Mouse (Mus musculus) liver, embryonic 11.5 days (tissue): ENCODE measurements at regions not wholly inside any gene's neighbourhood (a gene's known extent, or its start where the extent isn't known, plus 50 kb on each side); places are given as distances from the start of the nearest gene placed in this dataset.

Source experiments
- ATAC-seq: fragments of 200-750 bp; cut with Nextera tagmentation; replicated peaks from 2 replicates; pipeline ENCODE4 v1.8.0; 2017; ENCODE audit warnings: moderate number of reproducible peaks, mild to moderate bottlenecking, moderate TSS enrichment, moderate library complexity; ENCODE audit not compliant: low FRiP score
- DNase-seq: peaks from one replicate; pipeline ENCODE4 v3.0.0-alpha.2; 2017; ENCODE audit warnings: low spot score
- H3K27ac ChIP-seq: fragments of 300-500 bp; sonication (generic); 2 replicates; pipeline ENCODE4 v1.5.1; 2014; ENCODE audit warnings: mild to moderate bottlenecking, low read depth, low read length, control low read depth
- H3K27me3 ChIP-seq: fragments of 300-500 bp; sonication (generic); replicated peaks from 2 replicates; pipeline ENCODE4 v1.6.1; 2014; ENCODE audit warnings: low read length, mixed read lengths; ENCODE audit not compliant: control insufficient read depth, insufficient read depth
- H3K36me3 ChIP-seq: fragments of 300-500 bp; sonication (generic); 2 replicates; pipeline ENCODE4 v1.6.1; 2014; ENCODE audit warnings: mild to moderate bottlenecking, low read length, moderate library complexity, mixed read lengths; ENCODE audit not compliant: control insufficient read depth, insufficient read depth
- H3K4me1 ChIP-seq: fragments of 300-500 bp; sonication (generic); replicated peaks from 2 replicates; pipeline ENCODE4 v1.6.1; 2014; ENCODE audit warnings: low read length, mixed read lengths; ENCODE audit not compliant: control insufficient read depth, insufficient read depth
- H3K4me2 ChIP-seq: fragments of 300-500 bp; sonication (generic); 2 replicates; pipeline ENCODE4 v1.6.1; 2014; ENCODE audit warnings: mild to moderate bottlenecking, control low read depth, moderate library complexity
- H3K4me3 ChIP-seq: fragments of 300-500 bp; sonication (generic); 2 replicates; pipeline ENCODE4 v1.5.1; 2014; ENCODE audit warnings: low read depth, low read length, control low read depth
- H3K9ac ChIP-seq: fragments of 300-500 bp; sonication (generic); 2 replicates; pipeline ENCODE4 v1.6.1; 2014; ENCODE audit warnings: low read depth, low read length, control low read depth
- H3K9me3 ChIP-seq: fragments of 300-500 bp; sonication (generic); 2 replicates; pipeline ENCODE4 v1.6.1; 2016; ENCODE audit warnings: low read length, inconsistent platforms, mixed read lengths; ENCODE audit not compliant: control insufficient read depth
- WGBS: fragments of 180-500 bp; shearing (Covaris S2); extraction: QIAGEN DNeasy Blood & Tissue Kit; methylation state at CpG from one replicate; pipeline ENCODE4 v1.1.7; 2014; 5-methylcytosine and 5-hydroxymethylcytosine counted together

GRCm38 (mm10) chr15:56166236-56166635 is 1311.2 kb downstream of the Slc22a22 start:
- ATAC-seq: no peak
- H3K9me3 ChIP-seq: no peaks in the 10 kb centered on the region
- no peak overlapping the region for H3K4me3 ChIP-seq
- no peak overlapping the region for H3K27ac ChIP-seq
- H3K4me1 ChIP-seq: no peaks in the 10 kb centered on the region
- H3K4me2 ChIP-seq: no peak overlapping the region
- no peaks in the 10 kb centered on the region for H3K27me3 ChIP-seq
- WGBS: 58% methylated on average over 6 of the region's 6 CpGs
- DNase-seq: no peak
- H3K9ac ChIP-seq: no peak overlapping the region
- no peaks in the 10 kb centered on the region for H3K36me3 ChIP-seq

DNA sequence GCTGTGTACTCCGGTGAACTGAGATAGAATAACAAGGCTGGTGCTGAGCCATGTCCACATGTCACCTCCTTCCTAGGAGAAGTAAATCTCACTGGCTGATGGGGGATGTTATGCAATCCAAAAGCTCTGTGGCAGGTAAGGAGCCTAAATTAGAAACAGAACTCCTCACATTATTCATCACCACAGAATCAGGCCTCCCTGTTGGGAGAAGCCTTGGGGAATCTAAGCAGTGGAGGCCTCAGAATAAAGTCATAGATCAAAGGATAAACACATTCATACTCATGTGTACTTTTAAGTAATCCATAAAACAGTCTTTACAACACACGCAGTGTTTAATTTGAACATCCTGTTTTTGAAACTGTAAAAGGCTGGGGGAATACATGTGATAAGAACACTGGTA is 1318.7 kb downstream of the Slc22a22 start:
- Histone ChIP-seq H3K4me1 (no peaks in the 10 kb centered on the region), H3K9ac (no peak overlapping the region), H3K27me3 (no peaks in the 10 kb centered on the region), H3K36me3 (no peaks in the 10 kb centered on the region), H3K27ac (no peak overlapping the region), H3K4me3 (no peak overlapping the region), H3K9me3 (no peaks in the 10 kb centered on the region), H3K4me2 (no peak overlapping the region)
- no peak for ATAC-seq
- WGBS: 60% methylated on average over 2 of the region's 2 CpGs
- DNase-seq: no peak

DNA sequence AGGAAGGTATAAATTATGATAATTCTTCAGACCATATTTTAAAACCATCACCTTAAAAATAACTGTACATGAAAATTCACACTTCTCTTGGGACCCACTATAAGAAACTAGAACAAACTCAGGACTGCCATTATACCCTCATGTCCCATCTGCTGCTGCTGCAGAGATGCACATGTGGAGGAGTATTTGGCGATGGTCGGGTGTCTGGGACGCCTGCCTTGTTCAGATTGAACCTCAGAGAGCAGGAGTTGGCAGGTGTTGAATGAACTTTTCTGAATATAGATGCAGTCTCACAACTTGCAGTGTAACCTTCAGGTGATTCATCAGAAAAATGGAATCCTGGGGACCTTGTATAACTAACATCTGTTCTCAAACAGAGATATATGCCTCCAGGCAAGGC is 1338.0 kb downstream of the Slc22a22 start:
- no peak for ATAC-seq
- Histone ChIP-seq H3K4me3 (no peak overlapping the region), H3K27ac (no peak overlapping the region), H3K9ac (no peak overlapping the region), H3K9me3 (no peaks in the 10 kb centered on the region), H3K4me2 (no peak overlapping the region), H3K4me1 (no peaks in the 10 kb centered on the region), H3K27me3 (no peaks in the 10 kb centered on the region), H3K36me3 (no peaks in the 10 kb centered on the region)
- no peak for DNase-seq
- 87% methylated on average over 3 of the region's 3 CpGs for WGBS

GRCm38 (mm10) chr15:56136420-56136970 is 1340.9 kb downstream of the Slc22a22 start:
- no peaks in the 10 kb centered on the region for H3K9me3 ChIP-seq
- no peak overlapping the region for H3K9ac ChIP-seq
- 83% methylated on average over 7 of the region's 7 CpGs for WGBS
- H3K4me2 ChIP-seq: no peak overlapping the region
- H3K4me3 ChIP-seq: no peak overlapping the region
- no peak overlapping the region for H3K27ac ChIP-seq
- no peaks in the 10 kb centered on the region for H3K27me3 ChIP-seq
- no peaks in the 10 kb centered on the region for H3K36me3 ChIP-seq
- H3K4me1 ChIP-seq: no peaks in the 10 kb centered on the region
- ATAC-seq: no peak
- DNase-seq: no peak

DNA sequence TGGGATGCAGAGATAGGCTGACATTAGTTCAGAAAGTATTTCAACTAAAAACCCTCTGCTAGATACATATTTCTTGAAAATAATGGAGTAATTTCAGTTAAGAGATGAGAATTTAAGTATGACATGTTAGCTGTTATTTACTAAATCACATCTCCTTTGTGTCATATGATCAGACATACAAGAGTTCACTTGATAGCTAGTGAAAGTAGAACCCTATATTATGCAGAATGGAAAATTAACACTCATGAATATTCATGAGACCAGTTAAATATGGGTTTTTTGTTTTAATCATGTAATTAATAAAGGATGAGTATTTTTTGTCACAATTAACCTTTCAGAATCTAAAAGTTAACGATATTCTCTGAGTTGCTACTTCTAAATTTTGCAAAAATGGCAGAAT is 1349.4 kb downstream of the Slc22a22 start:
- Histone ChIP-seq H3K9me3 (no peaks in the 10 kb centered on the region), H3K4me3 (no peak overlapping the region), H3K4me2 (no peak overlapping the region), H3K36me3 (no peaks in the 10 kb centered on the region), H3K4me1 (no peaks in the 10 kb centered on the region), H3K27me3 (no peaks in the 10 kb centered on the region), H3K9ac (no peak overlapping the region), H3K27ac (no peak overlapping the region)
- no peak for DNase-seq
- WGBS: 73% methylated on average over 1 of the region's 1 CpGs
- no peak for ATAC-seq

- Histone ChIP-seq H3K4me2 (no peak overlapping the region), H3K36me3 (no peaks in the 10 kb centered on the region), H3K4me3 (no peak overlapping the region), H3K9me3 (no peaks in the 10 kb centered on the region), H3K4me1 (no peaks in the 10 kb centered on the region), H3K27me3 (no peaks in the 10 kb centered on the region), H3K27ac (no peak overlapping the region), H3K9ac (no peak overlapping the region)
- DNase-seq: no peak
- no peak for ATAC-seq
Observed at GRCm38 (mm10) chr15:56119287-56120065, 1357.9 kb downstream of the Slc22a22 start.

GRCm38 (mm10) chr15:56108313-56108712 is 1369.1 kb downstream of the Slc22a22 start:
- no peaks in the 10 kb centered on the region for H3K36me3 ChIP-seq
- no peak for ATAC-seq
- no peak for DNase-seq
- H3K4me3 ChIP-seq: no peak overlapping the region
- H3K27ac ChIP-seq: no peak overlapping the region
- no peaks in the 10 kb centered on the region for H3K9me3 ChIP-seq
- WGBS: 46% methylated on average over 2 of the region's 2 CpGs
- no peaks in the 10 kb centered on the region for H3K27me3 ChIP-seq
- H3K4me2 ChIP-seq: no peak overlapping the region
- no peaks in the 10 kb centered on the region for H3K4me1 ChIP-seq
- H3K9ac ChIP-seq: no peak overlapping the region

DNA sequence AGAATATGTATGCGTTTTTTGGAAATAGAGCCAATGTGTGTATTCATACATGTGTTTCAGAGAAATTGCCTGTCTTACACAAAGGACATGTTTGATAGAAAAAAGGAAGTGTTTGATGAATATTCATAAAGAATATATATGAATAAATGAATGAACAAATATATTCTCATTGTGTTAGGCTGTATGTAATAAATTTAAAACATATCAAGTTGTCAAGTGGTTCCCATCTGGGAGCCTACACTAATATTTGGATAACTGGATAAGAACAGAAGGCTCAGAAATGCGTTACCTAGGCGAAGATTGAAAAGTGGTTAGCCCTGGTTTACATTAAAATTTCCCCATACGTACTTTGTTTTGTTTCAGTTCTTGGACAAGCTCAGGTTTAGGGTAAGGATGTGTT is 1369.7 kb downstream of the Slc22a22 start:
- no peak overlapping the region for H3K4me2 ChIP-seq
- no peaks in the 10 kb centered on the region for H3K9me3 ChIP-seq
- DNase-seq (no peak), ATAC-seq (no peak)
- WGBS: 70% methylated on average over 4 of the region's 4 CpGs
- no peak overlapping the region for H3K4me3 ChIP-seq
- no peaks in the 10 kb centered on the region for H3K4me1 ChIP-seq
- no peaks in the 10 kb centered on the region for H3K27me3 ChIP-seq
- no peak overlapping the region for H3K9ac ChIP-seq
- H3K27ac ChIP-seq: no peak overlapping the region
- H3K36me3 ChIP-seq: no peaks in the 10 kb centered on the region

DNA sequence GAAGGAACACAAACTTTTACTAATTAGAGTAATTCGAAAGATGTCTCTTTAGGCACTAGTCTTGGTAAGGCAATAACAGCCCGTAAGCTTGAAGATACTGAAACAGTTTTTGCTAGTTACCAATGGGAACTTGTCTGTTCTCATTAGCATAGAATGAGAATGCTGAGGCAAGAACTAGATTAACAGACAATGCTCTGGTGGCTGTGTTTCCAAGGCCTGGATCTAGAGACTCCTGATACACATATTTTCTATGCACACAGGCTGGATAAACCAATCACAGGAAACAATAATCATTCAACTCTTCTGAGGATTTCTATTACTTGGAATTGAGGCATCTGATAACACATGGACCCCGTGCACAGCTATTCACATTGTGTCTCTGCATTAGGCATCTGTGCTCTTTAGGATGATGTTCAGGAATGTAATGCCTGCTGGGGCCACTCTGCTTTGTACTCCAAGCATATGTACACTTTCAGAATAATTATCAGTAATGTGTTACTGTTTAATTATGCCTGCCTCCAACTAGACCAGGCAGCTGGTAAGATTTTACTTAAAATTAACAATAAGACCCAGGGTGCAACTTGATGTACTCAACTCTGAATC is 1377.2 kb downstream of the Slc22a22 start:
- no peak for ATAC-seq
- Histone ChIP-seq H3K27ac (no peak overlapping the region), H3K4me3 (no peak overlapping the region), H3K9me3 (no peaks in the 10 kb centered on the region), H3K9ac (no peak overlapping the region), H3K36me3 (no peaks in the 10 kb centered on the region), H3K4me1 (no peaks in the 10 kb centered on the region), H3K27me3 (no peaks in the 10 kb centered on the region), H3K4me2 (no peak overlapping the region)
- no peak for DNase-seq
- 79% methylated on average over 3 of the region's 3 CpGs for WGBS
